Mouse (Mus musculus) neural tube, embryonic 15.5 days (tissue): ENCODE measurements around the gene Sept9. TPM values are rescaled to one million over a fixed set of nuclear protein-coding genes. Genes with fewer than 3 reads are reported as not detected.

ENCODE experiments used
- ATAC-seq: fragments of 200-750 bp; cut with Nextera tagmentation; 2 replicates; pipeline ENCODE4 v1.8.0; 2017; ENCODE audit warnings: mild to moderate bottlenecking, moderate TSS enrichment, moderate library complexity; ENCODE audit not compliant: low FRiP score
- H3K27ac ChIP-seq: fragments of 300-500 bp; sonication (generic); replicated peaks from 2 replicates; pipeline ENCODE4 v1.5.1; 2015; ENCODE audit warnings: mild to moderate bottlenecking, inconsistent platforms
- H3K27me3 ChIP-seq: fragments of 300-500 bp; sonication (generic); replicated peaks from 2 replicates; pipeline ENCODE4 v1.6.1; 2015; ENCODE audit warnings: inconsistent platforms
- H3K36me3 ChIP-seq: fragments of 300-500 bp; sonication (generic); 2 replicates; pipeline ENCODE4 v1.6.1; 2015; ENCODE audit warnings: inconsistent platforms
- H3K4me1 ChIP-seq: fragments of 300-500 bp; sonication (generic); 2 replicates; pipeline ENCODE4 v1.6.1; 2015; ENCODE audit warnings: inconsistent platforms
- H3K4me2 ChIP-seq: fragments of 300-500 bp; sonication (generic); 2 replicates; pipeline ENCODE4 v1.6.1; 2015; ENCODE audit warnings: inconsistent platforms, mild to moderate bottlenecking, moderate library complexity
- H3K4me3 ChIP-seq: fragments of 300-500 bp; sonication (generic); replicated peaks from 2 replicates; pipeline ENCODE4 v1.5.1; 2015; ENCODE audit warnings: mild to moderate bottlenecking, inconsistent platforms
- H3K9ac ChIP-seq: fragments of 300-500 bp; sonication (generic); replicated peaks from 2 replicates; pipeline ENCODE4 v1.6.1; 2015; ENCODE audit warnings: mild to moderate bottlenecking, inconsistent platforms
- H3K9me3 ChIP-seq: fragments of 300-500 bp; sonication (generic); replicated peaks from 2 replicates; pipeline ENCODE4 v1.6.1; 2016; ENCODE audit warnings: inconsistent platforms
- WGBS: fragments of 180-500 bp; shearing (Covaris S2); methylation state at CpG from one replicate; pipeline ENCODE4 v1.1.7; 2015; ENCODE audit warnings: mixed read lengths; 5-methylcytosine and 5-hydroxymethylcytosine counted together
- polyA plus RNA-seq: library from polyadenylated mRNA; unstranded; fragments of >200 nt; fragmentation: Nextera tagmentation; extraction: Ambion mirVana; gene quantifications from 2 replicates; pipeline ENCODE4 v1.2.1, GENCODE M21; 2015

Sept9 gene
- polyA plus RNA-seq, 1 experiment from 2014 or later, result 92.2 TPM

- Histone ChIP-seq H3K36me3 (no peaks in the 10 kb centered on the region), H3K9me3 (no peaks in the 10 kb centered on the region), H3K27me3 (peaks cover 42% of the 10 kb centered on the region), H3K4me2 (no peak overlapping the region), H3K27ac (no peak overlapping the region), H3K4me1 (peaks cover 16% of the 10 kb centered on the region), H3K4me3 (no peak overlapping the region), H3K9ac (no peak overlapping the region)
- ATAC-seq, result no peak
- 89% methylated on average over 12 of the region's 12 CpGs for WGBS
These were observed 2.4 kb downstream of the Sept9 start for GRCm38 (mm10) chr11:117201846-117202245.

- H3K27me3 ChIP-seq, result peaks cover 25% of the 10 kb centered on the region
- H3K9me3 ChIP-seq, result no peaks in the 10 kb centered on the region
- no peaks in the 10 kb centered on the region for H3K36me3 ChIP-seq
- WGBS, result 93% methylated on average over 8 of the region's 8 CpGs
- no peak for ATAC-seq
- H3K4me1 ChIP-seq, result peaks cover 23% of the 10 kb centered on the region
- H3K9ac ChIP-seq, result no peak overlapping the region
- no peak overlapping the region for H3K27ac ChIP-seq
- no peak overlapping the region for H3K4me2 ChIP-seq
- H3K4me3 ChIP-seq, result no peak overlapping the region
These were observed 5.1 kb downstream of the Sept9 start for GRCm38 (mm10) chr11:117204606-117205005.

GRCm38 (mm10) chr11:117205042-117205441, 5.6 kb downstream of the Sept9 start:
- Histone ChIP-seq H3K4me2 (no peak overlapping the region), H3K27ac (no peak overlapping the region), H3K27me3 (peaks cover 21% of the 10 kb centered on the region), H3K4me1 (peaks cover 19% of the 10 kb centered on the region), H3K36me3 (no peaks in the 10 kb centered on the region), H3K9ac (no peak overlapping the region), H3K4me3 (no peak overlapping the region), H3K9me3 (no peaks in the 10 kb centered on the region)
- no peak for ATAC-seq
- 78% methylated on average over 6 of the region's 6 CpGs for WGBS

- 85% methylated on average over 9 of the region's 9 CpGs for WGBS
These were observed 6.0 kb downstream of the Sept9 start for GRCm38 (mm10) chr11:117205447-117205846.

GRCm38 (mm10) chr11:117207436-117207835, 8.0 kb downstream of the Sept9 start:
- Histone ChIP-seq H3K9me3 (no peaks in the 10 kb centered on the region), H3K4me2 (no peak overlapping the region), H3K4me3 (no peak overlapping the region), H3K9ac (no peak overlapping the region), H3K27me3 (no peaks in the 10 kb centered on the region), H3K36me3 (no peaks in the 10 kb centered on the region), H3K27ac (no peak overlapping the region), H3K4me1 (peaks cover 17% of the 10 kb centered on the region)
- 64% methylated on average over 5 of the region's 5 CpGs for WGBS
- ATAC-seq, result no peak

More at GRCm38 (mm10) chr11:117205447-117205846, 6.0 kb downstream of the Sept9 start:
- Histone ChIP-seq H3K9ac (no peak overlapping the region), H3K27me3 (peaks cover 17% of the 10 kb centered on the region), H3K4me1 (peaks cover 17% of the 10 kb centered on the region), H3K4me2 (no peak overlapping the region), H3K4me3 (no peak overlapping the region), H3K9me3 (no peaks in the 10 kb centered on the region), H3K27ac (no peak overlapping the region), H3K36me3 (no peaks in the 10 kb centered on the region)
- ATAC-seq, result no peak

GRCm38 (mm10) chr11:117208151-117208673, 8.8 kb downstream of the Sept9 start:
- no peak for ATAC-seq
- Histone ChIP-seq H3K27me3 (no peaks in the 10 kb centered on the region), H3K9me3 (no peaks in the 10 kb centered on the region), H3K4me3 (no peak overlapping the region), H3K4me2 (no peak overlapping the region), H3K36me3 (no peaks in the 10 kb centered on the region), H3K9ac (no peak overlapping the region), H3K27ac (no peak overlapping the region; the same call in 1 of the 2 replicates), H3K4me1 (peaks cover 17% of the 10 kb centered on the region)
- WGBS, result 57% methylated on average over 8 of the region's 8 CpGs

GRCm38 (mm10) chr11:117216713-117217112, 17.3 kb downstream of the Sept9 start:
- no peaks in the 10 kb centered on the region for H3K4me1 ChIP-seq
- no peaks in the 10 kb centered on the region for H3K27me3 ChIP-seq
- 71% methylated on average over 2 of the region's 2 CpGs for WGBS
- H3K36me3 ChIP-seq, result no peaks in the 10 kb centered on the region
- no peak overlapping the region for H3K27ac ChIP-seq
- no peaks in the 10 kb centered on the region for H3K9me3 ChIP-seq
- no peak overlapping the region for H3K9ac ChIP-seq
- ATAC-seq, result no peak
- no peak overlapping the region for H3K4me2 ChIP-seq
- no peak overlapping the region for H3K4me3 ChIP-seq

GRCm38 (mm10) chr11:117218070-117218469, 18.6 kb downstream of the Sept9 start:
- no peak overlapping the region for H3K4me2 ChIP-seq

GRCm38 (mm10) chr11:117218498-117218897, 19.0 kb downstream of the Sept9 start:
- no peaks in the 10 kb centered on the region for H3K36me3 ChIP-seq
- H3K27ac ChIP-seq, result no peak overlapping the region
- WGBS, result 93% methylated on average over 6 of the region's 6 CpGs
- no peaks in the 10 kb centered on the region for H3K27me3 ChIP-seq
- no peak for ATAC-seq
- H3K4me2 ChIP-seq, result no peak overlapping the region
- H3K9me3 ChIP-seq, result no peaks in the 10 kb centered on the region
- H3K9ac ChIP-seq, result no peak overlapping the region
- H3K4me3 ChIP-seq, result no peak overlapping the region
- H3K4me1 ChIP-seq, result no peaks in the 10 kb centered on the region

More at GRCm38 (mm10) chr11:117218070-117218469, 18.6 kb downstream of the Sept9 start:
- no peaks in the 10 kb centered on the region for H3K9me3 ChIP-seq
- no peak overlapping the region for H3K9ac ChIP-seq
- H3K27ac ChIP-seq, result no peak overlapping the region
- H3K4me3 ChIP-seq, result no peak overlapping the region
- ATAC-seq, result no peak
- H3K4me1 ChIP-seq, result no peaks in the 10 kb centered on the region
- no peaks in the 10 kb centered on the region for H3K36me3 ChIP-seq
- no peaks in the 10 kb centered on the region for H3K27me3 ChIP-seq
- WGBS, result 91% methylated on average over 6 of the region's 6 CpGs

GRCm38 (mm10) chr11:117220777-117221176, 21.3 kb downstream of the Sept9 start:
- Histone ChIP-seq H3K4me3 (no peak overlapping the region), H3K36me3 (no peaks in the 10 kb centered on the region), H3K9ac (no peak overlapping the region), H3K27me3 (no peaks in the 10 kb centered on the region), H3K4me2 (no peak overlapping the region), H3K27ac (no peak overlapping the region), H3K9me3 (no peaks in the 10 kb centered on the region), H3K4me1 (no peaks in the 10 kb centered on the region)
- WGBS, result 88% methylated on average over 8 of the region's 8 CpGs
- ATAC-seq, result no peak

GRCm38 (mm10) chr11:117221182-117221581, 21.7 kb downstream of the Sept9 start:
- H3K4me3 ChIP-seq, result no peak overlapping the region
- WGBS, result 69% methylated on average over 6 of the region's 6 CpGs
- no peaks in the 10 kb centered on the region for H3K36me3 ChIP-seq
- H3K9ac ChIP-seq, result no peak overlapping the region
- H3K4me1 ChIP-seq, result no peaks in the 10 kb centered on the region
- no peak overlapping the region for H3K27ac ChIP-seq
- no peak for ATAC-seq
- H3K4me2 ChIP-seq, result no peak overlapping the region
- no peaks in the 10 kb centered on the region for H3K9me3 ChIP-seq
- no peaks in the 10 kb centered on the region for H3K27me3 ChIP-seq

- H3K4me1 ChIP-seq, result no peaks in the 10 kb centered on the region
- no peak overlapping the region for H3K4me3 ChIP-seq
- H3K27me3 ChIP-seq, result no peaks in the 10 kb centered on the region
- H3K9me3 ChIP-seq, result no peaks in the 10 kb centered on the region
- H3K36me3 ChIP-seq, result no peaks in the 10 kb centered on the region
- no peak overlapping the region for H3K4me2 ChIP-seq
- no peak for ATAC-seq
- WGBS, result 80% methylated on average over 8 of the region's 8 CpGs
- no peak overlapping the region for H3K27ac ChIP-seq
- H3K9ac ChIP-seq, result no peak overlapping the region
These were observed 23.4 kb downstream of the Sept9 start for GRCm38 (mm10) chr11:117222899-117223298.
